Mouse (Mus musculus): Measurements from ENCODE around the gene Hexim1. TPM values are rescaled to one million over a fixed set of nuclear protein-coding genes. Genes with fewer than 3 reads are reported as not detected.

The Hexim1 gene
- polyA plus RNA-seq, 1 experiment from 2014 or later = 3.4 TPM

- WGBS = 9% methylated on average over 9 of the region's 9 CpGs
- 0 out of 2 replicates have a peak overlapping the region, but pooled peaks have one; percentile 1 for H3K9ac ChIP-seq (replicated peaks)
Observed at GRCm38 (mm10) chr11:103112552-103112912, 3.5 kb upstream of the Hexim1 start.

GRCm38 (mm10) chr11:103113005-103113404, 3.0 kb upstream of the Hexim1 start:
- ATAC-seq (replicated peaks) = no peak
- Histone ChIP-seq H3K36me3 (no peaks in the 10 kb centered on the region), H3K4me3 (no peak overlapping the region), H3K4me1 (peaks cover 36% of the 10 kb centered on the region), H3K27me3 (peaks cover 27% of the 10 kb centered on the region), H3K9me3 (no peaks in the 10 kb centered on the region), H3K27ac (replicated peaks) (no peak overlapping the region), H3K9ac (replicated peaks) (0 out of 2 replicates have a peak overlapping the region, but pooled peaks have one; percentile 1), H3K4me2 (replicated peaks) (no peak overlapping the region)
- 30% methylated on average over 12 of the region's 12 CpGs for WGBS

More at GRCm38 (mm10) chr11:103112552-103112912, 3.5 kb upstream of the Hexim1 start:
- Histone ChIP-seq H3K4me1 (peaks cover 32% of the 10 kb centered on the region), H3K36me3 (no peaks in the 10 kb centered on the region), H3K4me3 (peak overlapping the region; percentile 23; the same call in 1 of the 2 replicates), H3K27ac (replicated peaks) (no peak overlapping the region), H3K9me3 (no peaks in the 10 kb centered on the region), H3K4me2 (replicated peaks) (peak overlapping the region; percentile 47; the same call in 1 of the 2 replicates), H3K27me3 (peaks cover 27% of the 10 kb centered on the region)
- ATAC-seq (replicated peaks) = no peak

- Histone ChIP-seq H3K9me3 (no peaks in the 10 kb centered on the region), H3K4me3 (no peak overlapping the region), H3K4me2 (replicated peaks) (no peak overlapping the region), H3K36me3 (no peaks in the 10 kb centered on the region), H3K27me3 (peaks cover 27% of the 10 kb centered on the region), H3K27ac (replicated peaks) (no peak overlapping the region), H3K4me1 (peaks cover 44% of the 10 kb centered on the region), H3K9ac (replicated peaks) (no peak overlapping the region)
- WGBS = 74% methylated on average over 4 of the region's 4 CpGs
- ATAC-seq (replicated peaks) = no peak
Observed at GRCm38 (mm10) chr11:103113771-103114170, 2.3 kb upstream of the Hexim1 start.

GRCm38 (mm10) chr11:103114270-103114943, 1.6 kb upstream of the Hexim1 start:
- Histone ChIP-seq H3K4me2 (replicated peaks) (peak overlapping the region; percentile 66), H3K4me3 (peak overlapping the region; percentile 69), H3K36me3 (no peaks in the 10 kb centered on the region), H3K9me3 (no peaks in the 10 kb centered on the region), H3K9ac (replicated peaks) (peak overlapping the region; percentile 96), H3K27me3 (peaks cover 27% of the 10 kb centered on the region), H3K4me1 (peaks cover 48% of the 10 kb centered on the region), H3K27ac (replicated peaks) (peak overlapping the region; percentile 97)
- 83% methylated on average over 11 of the region's 11 CpGs for WGBS
- ATAC-seq (replicated peaks) = no peak

GRCm38 (mm10) chr11:103115163-103116007, 646 bp upstream of the Hexim1 start:
- peak; percentile 75 for ATAC-seq (replicated peaks)
- peak overlapping the region; percentile 96 for H3K9ac ChIP-seq (replicated peaks)
- no peaks in the 10 kb centered on the region for H3K36me3 ChIP-seq
- H3K9me3 ChIP-seq = no peaks in the 10 kb centered on the region
- H3K27ac ChIP-seq (replicated peaks) = peak overlapping the region; percentile 97
- peaks cover 27% of the 10 kb centered on the region for H3K27me3 ChIP-seq
- 1% methylated on average over 34 of the region's 34 CpGs for WGBS
- peaks cover 51% of the 10 kb centered on the region for H3K4me1 ChIP-seq
- H3K4me2 ChIP-seq (replicated peaks) = peak overlapping the region; percentile 66
- H3K4me3 ChIP-seq = peak overlapping the region; percentile 69

GRCm38 (mm10) chr11:103116959-103117590, 1.0 kb downstream of the Hexim1 start:
- Histone ChIP-seq H3K4me3 (peak overlapping the region; percentile 69), H3K4me1 (peaks cover 46% of the 10 kb centered on the region), H3K36me3 (no peaks in the 10 kb centered on the region), H3K27me3 (peaks cover 13% of the 10 kb centered on the region; the same call in 1 of the 2 replicates), H3K9ac (replicated peaks) (peak overlapping the region; percentile 49), H3K27ac (replicated peaks) (peak overlapping the region; percentile 97), H3K4me2 (replicated peaks) (peak overlapping the region; percentile 75), H3K9me3 (no peaks in the 10 kb centered on the region)
- 0% methylated on average over 35 of the region's 35 CpGs for WGBS
- ATAC-seq (replicated peaks) = no peak; the same call in 1 of the 2 replicates

- no peak for ATAC-seq (replicated peaks)
- H3K27ac ChIP-seq (replicated peaks) = peak overlapping the region; percentile 97
- H3K36me3 ChIP-seq = no peaks in the 10 kb centered on the region
- under 1% methylated on average over 38 of the region's 38 CpGs for WGBS
- peaks cover 40% of the 10 kb centered on the region for H3K4me1 ChIP-seq
- H3K4me3 ChIP-seq = peak overlapping the region; percentile 69
- no peaks in the 10 kb centered on the region for H3K9me3 ChIP-seq
- peak overlapping the region; percentile 49 for H3K9ac ChIP-seq (replicated peaks)
- peak overlapping the region; percentile 75 for H3K4me2 ChIP-seq (replicated peaks)
- H3K27me3 ChIP-seq = peaks cover 10% of the 10 kb centered on the region; the same call in 1 of the 2 replicates
Observed at GRCm38 (mm10) chr11:103117591-103118009, 1.6 kb downstream of the Hexim1 start.

- Histone ChIP-seq H3K27me3 (no peaks in the 10 kb centered on the region), H3K9ac (replicated peaks) (peak overlapping the region; percentile 1; the same call in 1 of the 2 replicates), H3K4me2 (replicated peaks) (peak overlapping the region; percentile 75), H3K27ac (replicated peaks) (no peak overlapping the region), H3K4me1 (peaks cover 36% of the 10 kb centered on the region), H3K36me3 (no peaks in the 10 kb centered on the region), H3K4me3 (peak overlapping the region; percentile 69; the same call in 1 of the 2 replicates), H3K9me3 (no peaks in the 10 kb centered on the region)
- no peak for ATAC-seq (replicated peaks)
- 80% methylated on average over 2 of the region's 2 CpGs for WGBS
Observed at GRCm38 (mm10) chr11:103118866-103119265, 2.8 kb downstream of the Hexim1 start.

- H3K27me3 ChIP-seq = no peaks in the 10 kb centered on the region
- no peaks in the 10 kb centered on the region for H3K36me3 ChIP-seq
- H3K9ac ChIP-seq (replicated peaks) = no peak overlapping the region
- no peak for ATAC-seq (replicated peaks)
- H3K4me3 ChIP-seq = no peak overlapping the region
- 45% methylated on average over 5 of the region's 5 CpGs for WGBS
- H3K4me1 ChIP-seq = peaks cover 32% of the 10 kb centered on the region
- H3K9me3 ChIP-seq = no peaks in the 10 kb centered on the region
- no peak overlapping the region for H3K4me2 ChIP-seq (replicated peaks)
- H3K27ac ChIP-seq (replicated peaks) = no peak overlapping the region
Observed at GRCm38 (mm10) chr11:103119609-103120008, 3.6 kb downstream of the Hexim1 start.

- H3K36me3 ChIP-seq = no peaks in the 10 kb centered on the region
- H3K4me1 ChIP-seq = peaks cover 28% of the 10 kb centered on the region
- H3K27me3 ChIP-seq = no peaks in the 10 kb centered on the region
- H3K9me3 ChIP-seq = no peaks in the 10 kb centered on the region
- H3K4me2 ChIP-seq (replicated peaks) = no peak overlapping the region
- H3K9ac ChIP-seq (replicated peaks) = no peak overlapping the region
- ATAC-seq (replicated peaks) = no peak
- H3K4me3 ChIP-seq = no peak overlapping the region
- H3K27ac ChIP-seq (replicated peaks) = no peak overlapping the region
- WGBS = 63% methylated on average over 5 of the region's 5 CpGs
Observed at GRCm38 (mm10) chr11:103120315-103120714, 4.3 kb downstream of the Hexim1 start.

- no peaks in the 10 kb centered on the region for H3K9me3 ChIP-seq
- peak; percentile 49 for ATAC-seq (replicated peaks)
- H3K4me1 ChIP-seq = peaks cover 38% of the 10 kb centered on the region
Observed at GRCm38 (mm10) chr11:103131701-103132575, 15.9 kb downstream of the Hexim1 start, which contains the start of gene Hexim2. Gene Hexim2, plus strand, starts transcription at chr11:103132429.

More at GRCm38 (mm10) chr11:103131701-103132575, 15.9 kb downstream of the Hexim1 start, which contains the start of gene Hexim2:
- peak within 1 kb of the TSS; percentile 89 for H3K4me2 ChIP-seq (replicated peaks)
- H3K9ac ChIP-seq (replicated peaks) = peak within 1 kb of the TSS; percentile 100
- under 1% methylated on average over 39 of the region's 39 CpGs for WGBS
- H3K36me3 ChIP-seq = no peaks in the 10 kb centered on the region
- peak within 1 kb of the TSS; percentile 95 for H3K27ac ChIP-seq (replicated peaks)
- H3K4me3 ChIP-seq = peak within 1 kb of the TSS; percentile 96
- no peaks in the 10 kb centered on the region for H3K27me3 ChIP-seq
